Mouse (Mus musculus) frontal cortex, adult (tissue): ENCODE measurements around the gene E2f3.
A peak's percentile ranks its signal among the peaks of the same experiment; 100 is the strongest.

Experiments used
- ATAC-seq: cut with Nextera tagmentation; 2 replicates; pipeline ENCODE4 v1.9.2; 2017; ENCODE audit warnings: mild to moderate bottlenecking, moderate library complexity, mixed read lengths; ENCODE audit not compliant: low TSS enrichment

Gene E2f3

DNA sequence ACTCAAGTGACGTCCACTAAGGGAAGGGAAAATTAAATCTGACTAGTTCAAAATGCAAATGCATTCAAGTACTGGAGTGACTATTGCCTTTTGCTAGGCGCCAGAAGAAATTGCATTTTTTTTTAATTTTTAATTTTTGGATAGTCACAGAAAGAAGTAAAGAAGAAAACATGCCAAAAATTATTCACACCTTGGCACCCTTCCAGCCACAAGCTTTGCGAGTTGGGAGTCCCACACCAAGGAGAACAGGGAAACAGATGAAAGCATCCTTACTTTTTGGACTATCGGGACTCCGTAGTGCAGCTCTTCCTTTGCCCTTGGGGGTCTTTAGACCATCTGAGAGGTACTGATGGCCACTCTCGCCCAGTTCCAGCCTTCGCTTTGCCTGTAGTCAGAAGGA is 66.0 kb downstream of the E2f3 start:
- ATAC-seq, result no peak; the same call in 1 of the 2 replicates

DNA sequence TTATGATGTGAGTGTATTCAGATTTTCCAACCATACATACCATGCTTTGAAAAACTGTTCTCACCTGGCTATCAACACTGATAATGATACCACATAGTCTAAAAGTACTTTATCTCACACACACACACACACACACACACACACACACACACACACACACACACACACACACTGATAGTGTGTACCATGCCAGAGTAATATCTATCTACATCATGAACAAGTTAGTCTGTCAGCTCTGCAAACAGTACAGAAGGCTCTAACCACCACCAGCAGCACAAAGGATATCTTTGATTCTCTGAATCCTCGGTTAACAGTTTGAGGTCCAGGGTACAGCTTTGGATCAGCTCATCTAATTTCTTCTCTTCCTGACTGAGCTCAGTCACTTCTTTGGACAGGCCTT is 69.3 kb downstream of the E2f3 start:
- no peak for ATAC-seq

DNA sequence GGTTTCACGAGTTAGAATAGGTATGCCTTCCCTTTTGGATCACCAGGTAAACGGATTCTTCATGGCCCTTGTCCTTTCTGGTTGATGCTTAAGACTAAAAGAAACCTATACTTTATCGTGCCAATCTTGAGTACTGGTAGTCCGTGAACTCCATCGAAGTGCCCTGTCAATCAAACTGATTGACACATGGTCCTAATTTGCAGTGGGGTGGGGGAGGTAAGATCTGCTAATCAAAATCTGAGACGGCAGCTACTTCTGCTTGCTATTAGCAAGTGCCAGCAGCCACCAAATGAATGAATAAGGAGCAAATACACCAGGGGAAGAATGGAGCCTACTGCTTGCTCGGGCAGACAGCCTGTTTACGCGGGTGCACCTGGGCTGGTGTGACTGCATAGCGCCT is 72.3 kb downstream of the E2f3 start:
- ATAC-seq, result no peak

DNA sequence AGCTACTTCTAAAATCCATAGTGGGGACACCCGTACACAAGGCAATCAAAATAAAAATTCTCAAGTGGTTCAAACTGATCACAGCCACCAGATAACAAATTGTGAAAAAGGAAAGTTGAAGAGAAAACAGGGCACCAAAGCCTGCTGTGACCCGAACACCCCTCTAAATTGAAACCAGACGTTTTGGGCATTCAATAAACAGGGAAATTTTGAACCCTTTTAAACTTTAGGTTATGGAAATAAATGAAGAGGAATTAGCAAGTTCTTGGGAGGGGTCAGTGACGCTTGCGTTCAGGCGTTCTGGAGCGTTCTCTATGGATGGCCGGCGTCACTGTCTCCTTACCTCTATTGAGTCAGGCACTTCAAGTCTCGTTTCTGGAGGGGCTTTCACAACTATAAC is 72.8 kb downstream of the E2f3 start:
- ATAC-seq, result no peak

DNA sequence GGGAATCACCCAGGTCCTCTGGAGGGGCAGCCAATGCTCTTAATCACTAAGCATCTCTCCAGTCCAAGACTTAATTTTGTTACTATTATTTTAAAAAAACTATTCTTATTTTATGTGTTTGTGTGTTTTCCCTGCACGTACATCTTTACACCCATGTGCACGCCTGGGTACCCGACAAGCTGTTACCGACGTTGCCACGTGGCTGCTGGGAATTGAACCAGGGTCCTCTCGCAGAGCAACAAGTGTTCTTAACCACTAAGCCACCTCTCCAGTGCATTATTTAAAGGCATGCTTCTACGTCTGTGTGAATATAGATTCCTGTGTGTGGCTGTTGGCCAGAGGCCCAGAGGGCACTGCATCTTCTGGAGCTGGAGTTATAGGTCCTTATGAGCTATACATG is 73.6 kb downstream of the E2f3 start:
- ATAC-seq, result no peak

DNA sequence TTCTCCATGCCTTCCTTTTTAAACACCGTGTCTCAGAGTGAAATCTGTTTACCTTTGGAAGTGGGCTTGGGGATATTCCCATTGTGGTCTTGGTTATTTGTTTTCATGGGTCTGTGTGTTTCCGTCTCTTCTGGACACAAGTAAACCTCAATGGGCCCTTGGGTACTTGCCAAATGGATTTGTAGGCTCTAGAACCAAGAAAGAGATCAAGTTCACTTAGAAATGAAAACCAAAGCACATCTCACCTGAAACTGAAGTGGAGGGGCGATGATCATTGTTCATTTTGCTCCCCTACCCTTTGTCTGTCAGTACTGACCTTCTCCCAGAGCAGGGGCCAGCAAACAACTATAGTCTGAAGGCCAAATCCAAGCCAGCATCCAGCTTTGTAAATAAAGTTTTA is 74.7 kb downstream of the E2f3 start:
- ATAC-seq, result no peak

DNA sequence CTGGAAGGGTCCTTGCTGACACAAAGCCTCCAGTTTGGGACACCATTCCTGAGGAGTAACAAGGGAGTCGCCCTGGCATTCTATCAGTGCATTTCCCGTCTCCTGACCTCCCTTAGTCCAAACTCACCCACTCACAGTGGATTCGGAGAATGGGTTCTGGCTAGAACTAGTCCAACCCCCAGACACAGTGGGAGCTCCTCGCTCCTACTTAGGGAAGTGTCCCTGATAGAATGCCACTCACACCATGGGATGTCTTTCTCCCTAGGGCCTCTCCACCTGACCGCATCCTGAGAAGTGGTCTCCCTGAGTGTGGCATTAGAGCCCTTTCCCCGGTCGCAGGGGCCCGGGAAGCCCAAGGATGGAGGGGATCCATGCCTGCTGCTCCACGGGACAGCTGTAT is 77.4 kb downstream of the E2f3 start:
- no peak for ATAC-seq

DNA sequence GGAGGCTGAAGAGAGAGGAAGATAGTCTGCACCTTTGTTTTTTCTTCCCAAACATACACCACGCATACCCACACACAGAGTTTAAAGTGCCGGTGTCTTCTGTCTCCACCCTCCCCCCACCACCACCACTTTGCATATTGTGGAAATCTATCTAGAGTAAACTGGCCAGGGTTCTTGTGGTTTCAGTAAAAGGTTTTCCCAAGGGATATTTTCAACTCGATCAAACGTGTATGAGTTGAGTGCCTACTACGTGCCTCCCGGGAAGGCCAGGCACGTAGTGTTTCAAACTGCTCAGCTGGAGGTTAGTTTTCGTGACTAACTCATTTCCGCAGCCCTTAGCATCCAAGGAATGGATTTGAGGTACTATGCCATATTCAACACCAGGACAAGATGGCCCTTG is 77.9 kb downstream of the E2f3 start:
- ATAC-seq, result peak; percentile 36

DNA sequence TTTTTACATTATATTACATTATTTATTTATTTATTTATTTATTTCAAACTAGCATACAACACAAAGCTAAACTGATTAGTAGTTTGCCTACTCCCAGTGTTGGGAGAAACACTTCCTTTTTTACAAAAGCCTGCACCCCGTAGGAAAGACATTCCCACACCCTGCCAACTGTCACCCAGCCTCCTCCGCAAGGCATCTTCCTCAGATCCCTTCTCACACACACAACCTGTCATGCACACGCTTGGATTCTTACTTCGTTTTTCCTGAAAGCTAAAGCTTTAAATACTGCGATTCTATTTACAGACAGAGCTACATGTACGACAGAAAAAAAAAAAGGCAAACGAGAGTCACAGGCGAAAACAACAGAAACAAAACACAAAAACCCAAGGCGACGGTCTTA is 79.1 kb downstream of the E2f3 start:
- peak; percentile 72 for ATAC-seq

DNA sequence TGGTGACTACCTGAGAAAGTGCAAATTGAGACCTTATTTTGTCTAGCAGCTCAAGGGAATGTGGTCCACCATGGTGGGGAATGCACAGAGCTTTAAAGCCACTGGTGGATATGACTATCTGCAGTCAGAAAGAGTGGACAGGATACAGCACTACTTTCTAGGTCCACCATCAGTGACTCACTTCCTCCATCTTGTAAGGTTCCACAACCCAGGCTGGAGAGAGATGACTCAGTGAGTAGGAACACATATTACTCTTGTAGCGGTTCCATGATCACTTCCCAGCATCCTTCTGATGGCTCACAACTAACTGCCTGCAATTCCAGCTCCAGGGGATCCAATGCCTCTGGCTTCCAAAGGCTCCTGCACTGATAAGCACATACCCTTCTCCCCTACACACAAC is 82.5 kb downstream of the E2f3 start:
- ATAC-seq, result no peak

DNA sequence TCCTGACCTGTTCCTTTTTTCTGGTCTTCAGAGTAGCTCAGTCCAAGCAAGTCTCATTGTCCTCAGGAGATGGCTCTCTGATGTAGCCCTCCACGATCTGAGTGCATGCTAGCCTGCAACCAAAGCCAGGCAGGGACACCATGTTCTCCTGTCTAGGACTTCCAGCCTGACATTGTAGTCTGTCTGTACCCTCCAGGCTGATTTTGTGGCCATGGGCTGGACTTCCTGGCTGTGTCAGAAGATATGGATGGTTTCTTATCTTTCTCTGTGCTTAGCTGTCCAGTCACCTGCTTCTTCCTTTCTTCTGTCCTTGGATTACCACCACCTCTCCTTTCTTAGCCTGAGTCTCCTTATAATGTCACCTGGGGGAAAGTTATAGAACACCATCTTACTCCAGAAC is 83.2 kb downstream of the E2f3 start:
- ATAC-seq, result no peak

DNA sequence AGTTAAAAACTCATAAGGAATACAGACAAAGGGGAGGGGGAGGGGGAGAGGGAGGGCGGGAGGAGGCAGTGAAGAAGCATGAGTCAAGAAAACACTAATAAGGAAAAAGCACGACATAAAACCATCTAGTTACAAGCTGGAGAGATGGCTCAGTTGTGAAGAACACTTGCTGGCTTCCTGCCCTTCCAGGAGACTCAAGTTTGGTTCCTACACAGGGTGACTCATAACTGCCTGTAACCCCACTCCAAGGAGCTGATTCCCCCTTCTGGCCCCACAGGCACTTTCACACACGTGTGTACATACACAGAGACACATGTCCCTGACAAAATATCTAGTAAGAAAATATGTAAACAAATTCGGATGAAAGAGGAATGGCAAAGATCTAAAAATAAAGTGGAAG is 84.2 kb downstream of the E2f3 start:
- ATAC-seq, result peak; percentile 97

DNA sequence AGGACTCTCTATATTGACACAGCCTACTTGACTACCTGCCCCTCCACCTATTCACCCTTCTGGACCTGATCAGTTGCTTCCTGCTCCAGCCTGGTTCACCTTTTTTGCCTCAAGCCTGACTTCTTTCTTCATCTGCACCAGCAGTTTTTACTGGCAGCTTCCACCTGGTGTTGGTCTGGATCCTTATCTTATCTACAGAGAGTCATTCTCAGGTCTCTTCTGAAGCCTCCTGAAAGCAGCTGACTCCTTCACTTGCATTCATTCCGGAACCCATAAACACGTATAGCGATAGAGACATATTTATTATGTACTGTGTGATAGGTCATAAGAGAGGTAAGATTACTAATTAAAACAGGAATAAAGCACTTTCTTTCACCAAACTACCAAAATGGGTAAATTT is 119.1 kb downstream of the E2f3 start:
- no peak for ATAC-seq

DNA sequence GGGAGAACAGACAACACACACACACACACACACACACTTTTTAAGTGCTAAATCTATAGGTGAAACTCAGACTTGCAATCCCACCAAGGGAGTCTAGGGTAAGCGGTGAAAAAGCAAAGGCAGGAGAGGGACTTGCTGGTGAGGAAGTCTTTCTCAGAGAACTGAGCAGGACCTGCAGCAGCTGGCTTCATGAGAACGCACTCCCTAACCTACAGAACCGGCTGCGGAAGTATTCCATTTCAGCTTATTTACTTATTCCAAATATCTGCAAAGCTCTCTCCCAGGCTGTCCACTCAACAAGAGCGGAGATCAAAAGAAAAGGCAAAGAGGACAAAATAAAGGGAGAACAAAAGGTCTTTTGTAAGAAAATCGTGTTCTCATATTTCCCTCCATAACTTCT is 121.5 kb downstream of the E2f3 start:
- ATAC-seq, result no peak

DNA sequence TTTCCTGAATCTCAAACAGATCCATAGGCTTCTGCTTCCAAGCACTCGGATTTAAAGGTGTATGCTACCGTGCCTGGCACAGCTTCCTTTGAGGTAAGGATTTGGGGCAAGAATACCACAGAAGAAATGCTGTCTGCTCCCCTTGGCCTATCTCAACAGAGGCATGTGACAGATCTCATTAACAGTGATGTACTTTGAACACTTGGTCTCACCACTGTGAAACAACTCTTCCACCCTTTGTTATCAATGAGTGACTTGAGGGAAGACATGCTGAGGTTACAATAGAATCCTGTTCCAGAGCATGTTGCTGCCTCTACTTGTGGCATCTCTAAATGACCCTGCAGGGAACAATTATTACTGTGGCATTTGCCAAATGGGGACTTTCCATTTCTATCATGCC is 125.8 kb downstream of the E2f3 start:
- no peak for ATAC-seq

DNA sequence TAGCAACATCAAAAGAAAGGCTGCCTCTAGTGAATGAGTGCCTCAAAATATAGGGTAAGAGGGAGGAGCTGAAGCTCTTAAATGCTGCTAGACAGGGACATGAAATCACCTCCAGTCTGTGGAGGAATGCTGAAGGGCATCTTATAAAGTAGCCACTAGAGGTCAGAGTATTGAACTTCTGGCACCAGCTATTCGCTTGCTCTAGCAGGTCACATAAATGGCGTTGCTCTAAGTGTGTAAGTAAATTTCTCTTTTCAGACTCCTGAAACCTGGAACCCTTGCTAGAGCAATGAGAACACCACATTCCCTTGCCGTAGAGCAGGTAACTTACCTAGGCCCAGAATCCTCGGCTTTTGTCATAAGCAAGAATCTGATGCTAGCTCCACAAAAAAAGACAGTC is 128.4 kb downstream of the E2f3 start:
- ATAC-seq, result peak; percentile 78
